Mouse (Mus musculus): ENCODE measurements at regions not wholly inside any gene's neighbourhood (a gene's known extent, or its start where the extent isn't known, plus 50 kb on each side); places are given as distances from the start of the nearest gene placed in this dataset.

GRCm38 (mm10) chr6:14298167-14298566 lies 426.8 kb upstream of the 2610001J05Rik start:
- DNase-seq: no peak

GRCm38 (mm10) chr6:14297428-14297827 lies 426.1 kb upstream of the 2610001J05Rik start:
- no peak for DNase-seq

- no peak for DNase-seq
These were observed 419.5 kb upstream of the 2610001J05Rik start for GRCm38 (mm10) chr6:14290843-14291242.

GRCm38 (mm10) chr6:14281476-14281875 lies 410.2 kb upstream of the 2610001J05Rik start:
- DNase-seq: no peak

GRCm38 (mm10) chr6:14261941-14262340 lies 390.6 kb upstream of the 2610001J05Rik start:
- no peak for DNase-seq

GRCm38 (mm10) chr6:14240331-14240730 lies 369.0 kb upstream of the 2610001J05Rik start:
- DNase-seq: no peak

GRCm38 (mm10) chr6:14239151-14239550 lies 367.8 kb upstream of the 2610001J05Rik start:
- no peak for DNase-seq

- no peak for DNase-seq
These were observed 359.5 kb upstream of the 2610001J05Rik start for GRCm38 (mm10) chr6:14230823-14231222.

GRCm38 (mm10) chr6:14207509-14207908 lies 336.2 kb upstream of the 2610001J05Rik start:
- peak; percentile 2 to 5 for DNase-seq

GRCm38 (mm10) chr6:14197107-14197506 lies 325.8 kb upstream of the 2610001J05Rik start:
- DNase-seq: no peak

GRCm38 (mm10) chr6:14195351-14195750 lies 324.0 kb upstream of the 2610001J05Rik start:
- no peak for DNase-seq

- no peak for DNase-seq
These were observed 320.2 kb upstream of the 2610001J05Rik start for GRCm38 (mm10) chr6:14191387-14192023.

- no peak for DNase-seq
These were observed 314.7 kb upstream of the 2610001J05Rik start for GRCm38 (mm10) chr6:14185921-14186420.

GRCm38 (mm10) chr6:14147370-14147769 lies 276.1 kb upstream of the 2610001J05Rik start:
- no peak for DNase-seq

GRCm38 (mm10) chr6:14146394-14146793 lies 275.1 kb upstream of the 2610001J05Rik start:
- no peak for DNase-seq

- no peak for DNase-seq
These were observed 270.9 kb upstream of the 2610001J05Rik start for GRCm38 (mm10) chr6:14142107-14142751.

GRCm38 (mm10) chr6:14130392-14131144 lies 259.2 kb upstream of the 2610001J05Rik start:
- no peak for DNase-seq

GRCm38 (mm10) chr6:14129394-14129793 lies 258.1 kb upstream of the 2610001J05Rik start:
- DNase-seq: no peak

GRCm38 (mm10) chr6:14122311-14122710 lies 251.0 kb upstream of the 2610001J05Rik start:
- no peak for DNase-seq

GRCm38 (mm10) chr6:14121479-14121878 lies 250.2 kb upstream of the 2610001J05Rik start:
- no peak for DNase-seq

GRCm38 (mm10) chr6:14094907-14095306 lies 223.6 kb upstream of the 2610001J05Rik start:
- DNase-seq: no peak

GRCm38 (mm10) chr6:14081884-14082283 lies 210.6 kb upstream of the 2610001J05Rik start:
- no peak for DNase-seq

- DNase-seq: no peak
These were observed 192.4 kb upstream of the 2610001J05Rik start for GRCm38 (mm10) chr6:14063735-14064134.

GRCm38 (mm10) chr6:14046560-14046959 lies 175.2 kb upstream of the 2610001J05Rik start:
- DNase-seq: no peak

Measured in thymus, postnatal 36 days (tissue).